Mouse (Mus musculus): ENCODE results near the gene Mafb.

The Mafb gene

GRCm38 (mm10) chr2:160327167-160327566, 39.7 kb downstream of the Mafb start:
- no peak for DNase-seq (ENCODE audit: low spot score)

GRCm38 (mm10) chr2:160325105-160325644, 41.7 kb downstream of the Mafb start:
- no peak for DNase-seq (ENCODE audit: low spot score)

- DNase-seq (ENCODE audit: low spot score), result no peak
These were observed 45.0 kb downstream of the Mafb start for GRCm38 (mm10) chr2:160321829-160322228.

- no peak for DNase-seq (ENCODE audit: low spot score)
These were observed 48.6 kb downstream of the Mafb start for GRCm38 (mm10) chr2:160318255-160318654.
